Mouse (Mus musculus): Measurements from ENCODE around the gene Kctd17.

- TF ChIP-seq POLR2A (IDR thresholded peaks at IDR 0.05; ENCODE audit: borderline replicate concordance, extremely low read depth, insufficient read depth, insufficient read length, poor library complexity, severe bottlenecking) (no peak), CTCF (IDR thresholded peaks at IDR 0.05; ENCODE audit: borderline replicate concordance, extremely low read depth, insufficient read depth, insufficient read length) (no peak)
Observed at GRCm38 (mm10) chr15:78409570-78410052, 18.8 kb upstream of the Kctd17 start.
